Comparison of ENCODE assay signal across 7 mouse cellular contexts in the genomic region with DNA sequence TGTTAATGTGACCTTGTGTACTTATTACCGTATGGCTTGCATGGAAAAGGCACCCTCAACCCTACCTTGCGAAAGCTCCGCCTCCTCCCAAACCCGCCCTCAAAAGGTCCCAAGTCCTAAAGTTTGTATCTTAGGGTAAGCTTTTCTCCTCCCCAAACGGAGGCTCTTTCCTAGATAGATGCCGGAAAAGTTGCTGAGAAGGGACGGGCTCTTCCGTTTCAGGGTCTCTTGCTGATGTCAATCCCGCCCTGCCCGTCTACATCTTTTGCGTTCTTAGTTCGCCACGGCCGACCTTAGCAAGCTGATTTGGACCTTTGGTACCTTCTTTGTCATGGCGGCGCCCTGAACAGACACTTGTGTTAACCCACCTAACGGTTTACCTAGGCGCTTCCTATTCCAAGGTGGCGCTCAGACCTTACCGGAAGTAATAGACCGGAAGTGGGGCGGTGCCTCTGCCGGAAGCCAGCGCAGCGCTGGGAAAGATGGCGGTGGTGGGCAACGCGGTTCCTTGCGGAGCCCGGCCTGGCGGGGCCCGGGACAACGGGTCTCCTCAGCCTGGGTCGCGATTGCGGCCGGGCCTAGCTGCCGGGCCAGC. TPM values are rescaled to one million over a fixed set of nuclear protein-coding genes. Genes with fewer than 3 reads are reported as not detected.
DNase-seq lines count a peak whose midpoint lies in the region; ATAC-seq lines count a peak whose summit lies in the region.

A gene (plus strand): TSS at position 391 of the 595 bp plus-strand sequence.
A gene (minus strand): TSS at position 406 of the 595 bp plus-strand sequence.

- ATAC-seq in granulocyte monocyte progenitor cell, adult 5-6 weeks (replicated peaks; ENCODE audit: poor library complexity, severe bottlenecking): peak; percentile 92
- peak; percentile 97 for ATAC-seq in midbrain, embryonic 13.5 days

- H3K9ac ChIP-seq in midbrain, embryonic 13.5 days (replicated peaks): peak within 1 kb of the TSS; percentile 99

- H3K4me1 ChIP-seq in limb, embryonic 10.5 days: peaks cover 23% of the 10 kb centered on the region
- H3K4me1 ChIP-seq in midbrain, embryonic 13.5 days (replicated peaks): peaks cover 27% of the 10 kb centered on the region

- H3K4me3 ChIP-seq in limb, embryonic 10.5 days: peak within 1 kb of the TSS; percentile 100
- H3K4me3 ChIP-seq in midbrain, embryonic 13.5 days (replicated peaks): peak within 1 kb of the TSS; percentile 100

- no peaks in the 10 kb centered on the region for H3K9me3 ChIP-seq in limb, embryonic 10.5 days (replicated peaks)
- no peaks in the 10 kb centered on the region for H3K9me3 ChIP-seq in midbrain, embryonic 13.5 days

- peak; percentile 93 for DNase-seq in adrenal gland, postnatal 10 days
- DNase-seq in embryo, embryonic 9.5 days (ENCODE audit: extremely low spot score): peak; percentile 88
- peak; percentile 90 for DNase-seq in kidney, adult 11 months
- DNase-seq in limb, embryonic 10.5 days (ENCODE audit: low spot score): peak; percentile 94
- DNase-seq in spleen, adult 12 weeks (ENCODE audit: low spot score): peak; percentile 82

- peak within 1 kb of the TSS; percentile 96 for H3K27ac ChIP-seq in limb, embryonic 10.5 days
- peak within 1 kb of the TSS; percentile 82 for H3K27ac ChIP-seq in midbrain, embryonic 13.5 days

- peak within 1 kb of the TSS; percentile 82 for H3K4me2 ChIP-seq in midbrain, embryonic 13.5 days (replicated peaks)

- no peaks in the 10 kb centered on the region for H3K27me3 ChIP-seq in limb, embryonic 10.5 days (ENCODE audit: low read depth, poor library complexity, severe bottlenecking)
- H3K27me3 ChIP-seq in midbrain, embryonic 13.5 days: no peaks in the 10 kb centered on the region

- H3K36me3 ChIP-seq in limb, embryonic 10.5 days: peaks cover 34% of the 10 kb centered on the region
- peaks cover 27% of the 10 kb centered on the region for H3K36me3 ChIP-seq in midbrain, embryonic 13.5 days

- under 1% methylated on average over 38 of the region's 38 CpGs for WGBS in limb, embryonic 10.5 days
- under 1% methylated on average over 38 of the region's 38 CpGs for WGBS in midbrain, embryonic 13.5 days

RNA-seq across cellular contexts. Expression of the first gene that starts in this region (rescaled TPM):
- 10 to 100 TPM; 33.0 to 33.3 TPM for total RNA-seq in adrenal gland, postnatal 10 days (2021)
- total RNA-seq in granulocyte monocyte progenitor cell, adult 5-6 weeks (2014; fragmentation: Nextera tagmentation): 33.3 and 43.5 TPM in 2 replicates
- total RNA-seq in granulocyte monocyte progenitor cell, adult 5-6 weeks (2017): 18.5 and 19.1 TPM in 2 replicates
- polyA plus RNA-seq in limb, embryonic 10.5 days (2016; fragmentation: Nextera tagmentation; extraction: Ambion mirVana): 65.7 and 70.0 TPM in 2 replicates
- 46.6 and 49.0 TPM in 2 replicates for polyA plus RNA-seq in midbrain, embryonic 13.5 days (2015; fragmentation: Nextera tagmentation; extraction: Ambion mirVana)

RNA-seq across cellular contexts. Expression of the second gene that starts in this region (rescaled TPM):
- total RNA-seq in adrenal gland, postnatal 10 days (2021): 10 to 100 TPM; 17.6 to 27.2 TPM
- 25.1 and 35.3 TPM in 2 replicates for total RNA-seq in granulocyte monocyte progenitor cell, adult 5-6 weeks (2014; fragmentation: Nextera tagmentation)
- 17.9 and 18.3 TPM in 2 replicates for total RNA-seq in granulocyte monocyte progenitor cell, adult 5-6 weeks (2017)
- 31.1 and 38.1 TPM in 2 replicates for polyA plus RNA-seq in limb, embryonic 10.5 days (2016; fragmentation: Nextera tagmentation; extraction: Ambion mirVana)
- polyA plus RNA-seq in midbrain, embryonic 13.5 days (2015; fragmentation: Nextera tagmentation; extraction: Ambion mirVana): 49.1 and 51.7 TPM in 2 replicates

Comparison
In these comparisons a context has a peak if more than half of its experiments do, and no peak if none do; other contexts are left out.
1. Peak in every context shown above with its lines: DNase-seq, ATAC-seq, H3K4me3 ChIP-seq and H3K27ac ChIP-seq.